Mouse (Mus musculus) liver, embryonic 16.5 days (tissue): ENCODE data around the gene Gm36176. TPM values are rescaled to one million over a fixed set of nuclear protein-coding genes. Genes with fewer than 3 reads are reported as not detected.
"Not testable (repeated sequence)": the region's sequence is repeated elsewhere in the genome, so short reads cannot be mapped to it uniquely, and the experiment has no call there.

Experiments used
- ATAC-seq: fragments of 200-750 bp; cut with Nextera tagmentation; 2 replicates; pipeline ENCODE4 v1.8.0; 2017; ENCODE audit warnings: low read depth, mild to moderate bottlenecking, moderate number of reproducible peaks, moderate library complexity
- H3K27ac ChIP-seq: fragments of 300-500 bp; sonication (generic); 2 replicates; pipeline ENCODE4 v1.5.1; 2014; ENCODE audit warnings: mild to moderate bottlenecking, low read length
- H3K27me3 ChIP-seq: fragments of 300-500 bp; sonication (generic); 2 replicates; pipeline ENCODE4 v1.6.1; 2014; ENCODE audit warnings: low read depth, low read length, mixed read lengths; ENCODE audit not compliant: control insufficient read depth, insufficient read depth
- H3K36me3 ChIP-seq: fragments of 300-500 bp; sonication (generic); 2 replicates; pipeline ENCODE4 v1.6.1; 2014; ENCODE audit warnings: mild to moderate bottlenecking; ENCODE audit not compliant: control insufficient read depth, insufficient read depth
- H3K4me1 ChIP-seq: fragments of 300-500 bp; sonication (generic); 2 replicates; pipeline ENCODE4 v1.6.1; 2014; ENCODE audit warnings: low read depth, low read length, mixed read lengths; ENCODE audit not compliant: control insufficient read depth
- H3K4me2 ChIP-seq: fragments of 300-500 bp; sonication (generic); 2 replicates; pipeline ENCODE4 v1.6.1; 2014; ENCODE audit warnings: low read depth, low read length, mixed read lengths
- H3K4me3 ChIP-seq: fragments of 300-500 bp; sonication (generic); 2 replicates; pipeline ENCODE4 v1.5.1; 2014; ENCODE audit warnings: low read depth, mild to moderate bottlenecking, low read length
- H3K9ac ChIP-seq: fragments of 300-500 bp; sonication (generic); 2 replicates; pipeline ENCODE4 v1.6.1; 2014; ENCODE audit warnings: low read depth, low read length
- H3K9me3 ChIP-seq: fragments of 300-500 bp; sonication (generic); replicated peaks from 2 replicates; pipeline ENCODE4 v1.6.1; 2016; ENCODE audit warnings: low read length; ENCODE audit not compliant: control insufficient read depth
- WGBS: fragments of 180-500 bp; shearing (Covaris S2); extraction: QIAGEN DNeasy Blood & Tissue Kit; methylation state at CpG from one replicate; pipeline ENCODE4 v1.1.7; 2014; ENCODE audit not compliant: insufficient replicate concordance; 5-methylcytosine and 5-hydroxymethylcytosine counted together
- polyA plus RNA-seq: library from polyadenylated mRNA; unstranded; fragments of >200 nt; fragmentation: Nextera tagmentation; extraction: Ambion mirVana; gene quantifications from 2 replicates; pipeline ENCODE4 v1.2.1, GENCODE M21; 2015

Gene Gm36176
- not detected in 2 replicates for polyA plus RNA-seq

GRCm38 (mm10) chr10:77846503-77846902 lies at the start of gene Gm36176:
Gene Gm36176 (plus strand): TSS chr10:77846803.
- 61% methylated on average over 2 of the region's 3 CpGs for WGBS
- H3K36me3 ChIP-seq: no peaks in the 10 kb centered on the region
- no peak for ATAC-seq

GRCm38 (mm10) chr10:77797677-77798076 lies 48.9 kb upstream of the Gm36176 start:
- Histone ChIP-seq H3K27ac (no peak overlapping the region), H3K9me3 (no peaks in the 10 kb centered on the region), H3K27me3 (no peaks in the 10 kb centered on the region), H3K36me3 (no peaks in the 10 kb centered on the region), H3K4me3 (no peak overlapping the region), H3K4me1 (no peaks in the 10 kb centered on the region), H3K4me2 (no peak overlapping the region), H3K9ac (no peak overlapping the region)
- 29% methylated on average over 3 of the region's 3 CpGs for WGBS
- ATAC-seq: no peak

More at GRCm38 (mm10) chr10:77846503-77846902, at the start of gene Gm36176:
- no peak within 1 kb of the TSS for H3K27ac ChIP-seq
- H3K4me2 ChIP-seq: no peak within 1 kb of the TSS
- no peak within 1 kb of the TSS for H3K4me3 ChIP-seq
- no peak within 1 kb of the TSS for H3K9ac ChIP-seq
- no peaks in the 10 kb centered on the region for H3K27me3 ChIP-seq
- H3K4me1 ChIP-seq: no peaks in the 10 kb centered on the region
- H3K9me3 ChIP-seq: no peaks in the 10 kb centered on the region

- 26% methylated on average over 3 of the region's 3 CpGs for WGBS
- H3K4me3 ChIP-seq, H3K4me2 ChIP-seq, ATAC-seq, H3K9ac ChIP-seq, H3K9me3 ChIP-seq, H3K4me1 ChIP-seq, H3K36me3 ChIP-seq, H3K27me3 ChIP-seq, H3K27ac ChIP-seq: not testable (repeated sequence)
These were observed 48.3 kb upstream of the Gm36176 start for GRCm38 (mm10) chr10:77798164-77798920.

GRCm38 (mm10) chr10:77798921-77799508 lies 47.6 kb upstream of the Gm36176 start, which contains the start of gene Gm19668:
Gene Gm19668 (minus strand): TSS chr10:77799133.
- WGBS: 51% methylated on average over 8 of the region's 8 CpGs
- ATAC-seq: no peak
- H3K4me2 ChIP-seq: no peak within 1 kb of the TSS
- H3K9me3 ChIP-seq: no peaks in the 10 kb centered on the region
- H3K4me3 ChIP-seq: no peak within 1 kb of the TSS
- H3K9ac ChIP-seq: no peak within 1 kb of the TSS
- no peak within 1 kb of the TSS for H3K27ac ChIP-seq
- H3K36me3 ChIP-seq: no peaks in the 10 kb centered on the region
- H3K4me1 ChIP-seq: no peaks in the 10 kb centered on the region
- no peaks in the 10 kb centered on the region for H3K27me3 ChIP-seq

GRCm38 (mm10) chr10:77804095-77804494 lies 42.5 kb upstream of the Gm36176 start:
- ATAC-seq: no peak
- Histone ChIP-seq H3K9ac (no peak overlapping the region), H3K27me3 (no peaks in the 10 kb centered on the region), H3K4me1 (no peaks in the 10 kb centered on the region), H3K4me2 (no peak overlapping the region), H3K27ac (no peak overlapping the region), H3K36me3 (no peaks in the 10 kb centered on the region), H3K4me3 (no peak overlapping the region), H3K9me3 (no peaks in the 10 kb centered on the region)
- WGBS: 36% methylated on average over 3 of the region's 3 CpGs

GRCm38 (mm10) chr10:77811743-77812142 lies 34.9 kb upstream of the Gm36176 start, which contains the start of gene Gm9507:
Gene Gm9507 (minus strand): TSS chr10:77811843.
- Histone ChIP-seq H3K9me3 (no peaks in the 10 kb centered on the region), H3K9ac (no peak within 1 kb of the TSS), H3K36me3 (no peaks in the 10 kb centered on the region), H3K4me3 (no peak within 1 kb of the TSS), H3K4me1 (no peaks in the 10 kb centered on the region), H3K27ac (no peak within 1 kb of the TSS), H3K4me2 (no peak within 1 kb of the TSS), H3K27me3 (no peaks in the 10 kb centered on the region)
- WGBS: 53% methylated on average over 5 of the region's 5 CpGs
- no peak for ATAC-seq

GRCm38 (mm10) chr10:77814382-77814781 lies 32.2 kb upstream of the Gm36176 start, which contains the start of gene Gm2696:
Gene Gm2696 (plus strand): TSS chr10:77814682.
- Histone ChIP-seq H3K4me2 (no peak within 1 kb of the TSS), H3K36me3 (no peaks in the 10 kb centered on the region), H3K9me3 (no peaks in the 10 kb centered on the region), H3K27me3 (no peaks in the 10 kb centered on the region), H3K9ac (no peak within 1 kb of the TSS), H3K27ac (no peak within 1 kb of the TSS), H3K4me3 (no peak within 1 kb of the TSS), H3K4me1 (no peaks in the 10 kb centered on the region)
- WGBS: 37% methylated on average over 4 of the region's 4 CpGs
- ATAC-seq: no peak

- Histone ChIP-seq H3K4me1 (no peaks in the 10 kb centered on the region), H3K27ac (no peak overlapping the region)
These were observed 31.1 kb upstream of the Gm36176 start for GRCm38 (mm10) chr10:77815514-77815913.

GRCm38 (mm10) chr10:77818523-77818922 lies 28.1 kb upstream of the Gm36176 start:
- no peak for ATAC-seq
- Histone ChIP-seq H3K27ac (no peak overlapping the region), H3K27me3 (no peaks in the 10 kb centered on the region), H3K4me3 (no peak overlapping the region), H3K36me3 (no peaks in the 10 kb centered on the region), H3K9me3 (no peaks in the 10 kb centered on the region), H3K4me2 (no peak overlapping the region), H3K9ac (no peak overlapping the region), H3K4me1 (no peaks in the 10 kb centered on the region)
- 80% methylated on average over 4 of the region's 4 CpGs for WGBS

More at GRCm38 (mm10) chr10:77815514-77815913, 31.1 kb upstream of the Gm36176 start:
- Histone ChIP-seq H3K9ac (no peak overlapping the region), H3K27me3 (no peaks in the 10 kb centered on the region), H3K4me2 (no peak overlapping the region), H3K9me3 (no peaks in the 10 kb centered on the region), H3K36me3 (no peaks in the 10 kb centered on the region), H3K4me3 (no peak overlapping the region)
- no peak for ATAC-seq
- 30% methylated on average over 5 of the region's 5 CpGs for WGBS
